Mouse (Mus musculus) heart, embryonic 12.5 days (tissue): ENCODE results near the gene Pdk4. TPM values are rescaled to one million over a fixed set of nuclear protein-coding genes. Genes with fewer than 3 reads are reported as not detected.

Source experiments
- ATAC-seq: fragments of 200-750 bp; cut with Nextera tagmentation; 2 replicates; pipeline ENCODE4 v1.8.0; 2017; ENCODE audit warnings: moderate TSS enrichment, moderate library complexity; ENCODE audit not compliant: insufficient number of reproducible peaks, low FRiP score
- H3K27ac ChIP-seq: fragments of 300-500 bp; sonication (generic); 2 replicates; pipeline ENCODE4 v1.5.1; 2016; ENCODE audit warnings: mild to moderate bottlenecking, moderate library complexity; ENCODE audit not compliant: poor library complexity, severe bottlenecking
- H3K27me3 ChIP-seq: fragments of 300-500 bp; sonication (generic); replicated peaks from 2 replicates; pipeline ENCODE4 v1.6.1; 2016; ENCODE audit warnings: mild to moderate bottlenecking, moderate library complexity
- H3K36me3 ChIP-seq: fragments of 300-500 bp; sonication (generic); 2 replicates; pipeline ENCODE4 v1.6.1; 2016; ENCODE audit warnings: mild to moderate bottlenecking, moderate library complexity
- H3K4me1 ChIP-seq: fragments of 300-500 bp; sonication (generic); replicated peaks from 2 replicates; pipeline ENCODE4 v1.6.1; 2016; ENCODE audit warnings: mild to moderate bottlenecking
- H3K4me2 ChIP-seq: fragments of 300-500 bp; sonication (generic); 2 replicates; pipeline ENCODE4 v1.6.1; 2016; ENCODE audit warnings: mild to moderate bottlenecking, moderate library complexity
- H3K4me3 ChIP-seq: fragments of 300-500 bp; sonication (generic); 2 replicates; pipeline ENCODE4 v1.5.1; 2016; ENCODE audit warnings: mild to moderate bottlenecking
- H3K9ac ChIP-seq: fragments of 300-500 bp; sonication (generic); 2 replicates; pipeline ENCODE4 v1.6.1; 2016; ENCODE audit warnings: mild to moderate bottlenecking, moderate library complexity
- H3K9me3 ChIP-seq: fragments of 300-500 bp; sonication (generic); replicated peaks from 2 replicates; pipeline ENCODE4 v1.6.1; 2016; ENCODE audit warnings: mild to moderate bottlenecking, moderate library complexity
- WGBS: fragments of 180-500 bp; shearing (Covaris S2); methylation state at CpG from one replicate; pipeline ENCODE4 v1.1.7; 2016; 5-methylcytosine and 5-hydroxymethylcytosine counted together
- polyA plus RNA-seq: library from polyadenylated mRNA; unstranded; fragments of >200 nt; fragmentation: Nextera tagmentation; extraction: Ambion mirVana; gene quantifications from 2 replicates; pipeline ENCODE4 v1.2.1, GENCODE M21; 2016

Pdk4 gene
- 20.4 and 22.5 TPM in 2 replicates for polyA plus RNA-seq

- H3K9me3 ChIP-seq: no peaks in the 10 kb centered on the region
- peak within 1 kb of the TSS; percentile 70 for H3K4me3 ChIP-seq
- peak; percentile 88 for ATAC-seq
- peak within 1 kb of the TSS; percentile 93 for H3K27ac ChIP-seq
- WGBS: under 1% methylated on average over 43 of the region's 43 CpGs
- H3K27me3 ChIP-seq: no peaks in the 10 kb centered on the region
- peak within 1 kb of the TSS; percentile 81 for H3K9ac ChIP-seq
- peak within 1 kb of the TSS; percentile 87 for H3K4me2 ChIP-seq
- peaks cover 17% of the 10 kb centered on the region for H3K36me3 ChIP-seq
- H3K4me1 ChIP-seq: peaks cover 11% of the 10 kb centered on the region; the same call in 1 of the 2 replicates
These were observed at the start of gene Pdk4 for GRCm38 (mm10) chr6:5495961-5496853. Gene Pdk4, minus strand, starts transcription at chr6:5496309.

GRCm38 (mm10) chr6:5537855-5538365, 41.8 kb upstream of the Pdk4 start:
- Histone ChIP-seq H3K4me1 (no peaks in the 10 kb centered on the region), H3K27ac (no peak overlapping the region), H3K9ac (no peak overlapping the region), H3K9me3 (0 out of 2 replicates have a peak, but pooled peaks cover 2% of the 10 kb centered on the region), H3K4me2 (no peak overlapping the region), H3K27me3 (no peaks in the 10 kb centered on the region), H3K4me3 (no peak overlapping the region), H3K36me3 (no peaks in the 10 kb centered on the region)
- 61% methylated on average over 2 of the region's 2 CpGs for WGBS
- ATAC-seq: no peak

- no peaks in the 10 kb centered on the region for H3K36me3 ChIP-seq
- H3K27me3 ChIP-seq: no peaks in the 10 kb centered on the region
- no peaks in the 10 kb centered on the region for H3K4me1 ChIP-seq
- ATAC-seq: no peak
- no peak overlapping the region for H3K27ac ChIP-seq
- no peak overlapping the region for H3K4me2 ChIP-seq
- H3K9ac ChIP-seq: no peak overlapping the region
- no peak overlapping the region for H3K4me3 ChIP-seq
- H3K9me3 ChIP-seq: no peaks in the 10 kb centered on the region
These were observed 39.6 kb upstream of the Pdk4 start for GRCm38 (mm10) chr6:5535754-5536153.

GRCm38 (mm10) chr6:5517091-5517490, 21.0 kb upstream of the Pdk4 start:
- H3K36me3 ChIP-seq: no peaks in the 10 kb centered on the region
- no peak overlapping the region for H3K27ac ChIP-seq
- H3K4me2 ChIP-seq: no peak overlapping the region
- no peak for ATAC-seq
- H3K4me3 ChIP-seq: no peak overlapping the region
- H3K9ac ChIP-seq: no peak overlapping the region
- H3K9me3 ChIP-seq: no peaks in the 10 kb centered on the region
- no peaks in the 10 kb centered on the region for H3K4me1 ChIP-seq
- 71% methylated on average over 5 of the region's 5 CpGs for WGBS
- H3K27me3 ChIP-seq: no peaks in the 10 kb centered on the region

GRCm38 (mm10) chr6:5509757-5510156, 13.6 kb upstream of the Pdk4 start:
- H3K27me3 ChIP-seq: no peaks in the 10 kb centered on the region
- H3K9ac ChIP-seq: no peak overlapping the region
- 17% methylated on average over 5 of the region's 5 CpGs for WGBS
- no peaks in the 10 kb centered on the region for H3K36me3 ChIP-seq
- 0 out of 2 replicates have a peak, but pooled peaks have one; percentile 45 for ATAC-seq
- no peaks in the 10 kb centered on the region for H3K9me3 ChIP-seq
- no peak overlapping the region for H3K4me3 ChIP-seq
- peaks cover 18% of the 10 kb centered on the region for H3K4me1 ChIP-seq
- peak overlapping the region; percentile 73 for H3K27ac ChIP-seq
- peak overlapping the region; percentile 43; the same call in 1 of the 2 replicates for H3K4me2 ChIP-seq

GRCm38 (mm10) chr6:5509303-5509702, 13.2 kb upstream of the Pdk4 start:
- ATAC-seq: peak; percentile 67; the same call in 1 of the 2 replicates
- no peak overlapping the region for H3K9ac ChIP-seq
- H3K27ac ChIP-seq: peak overlapping the region; percentile 73

GRCm38 (mm10) chr6:5507821-5508220, 11.7 kb upstream of the Pdk4 start:
- H3K27ac ChIP-seq: no peak overlapping the region
- H3K9me3 ChIP-seq: no peaks in the 10 kb centered on the region
- no peak overlapping the region for H3K9ac ChIP-seq
- H3K4me3 ChIP-seq: no peak overlapping the region
- no peaks in the 10 kb centered on the region for H3K27me3 ChIP-seq
- no peak for ATAC-seq
- no peaks in the 10 kb centered on the region for H3K36me3 ChIP-seq
- 79% methylated on average over 5 of the region's 5 CpGs for WGBS
- H3K4me2 ChIP-seq: no peak overlapping the region
- H3K4me1 ChIP-seq: peaks cover 18% of the 10 kb centered on the region

More at GRCm38 (mm10) chr6:5509303-5509702, 13.2 kb upstream of the Pdk4 start:
- Histone ChIP-seq H3K27me3 (no peaks in the 10 kb centered on the region), H3K36me3 (no peaks in the 10 kb centered on the region), H3K4me3 (no peak overlapping the region), H3K9me3 (no peaks in the 10 kb centered on the region), H3K4me2 (peak overlapping the region; percentile 43), H3K4me1 (peaks cover 18% of the 10 kb centered on the region)
- 18% methylated on average over 5 of the region's 5 CpGs for WGBS

GRCm38 (mm10) chr6:5506271-5506670, 10.2 kb upstream of the Pdk4 start:
- Histone ChIP-seq H3K27me3 (no peaks in the 10 kb centered on the region), H3K9ac (no peak overlapping the region), H3K4me3 (no peak overlapping the region), H3K4me1 (peaks cover 18% of the 10 kb centered on the region), H3K4me2 (no peak overlapping the region), H3K9me3 (no peaks in the 10 kb centered on the region), H3K36me3 (no peaks in the 10 kb centered on the region), H3K27ac (no peak overlapping the region)
- 88% methylated on average over 3 of the region's 3 CpGs for WGBS
- no peak for ATAC-seq

GRCm38 (mm10) chr6:5502810-5503209, 6.7 kb upstream of the Pdk4 start:
- Histone ChIP-seq H3K9ac (no peak overlapping the region), H3K27me3 (no peaks in the 10 kb centered on the region), H3K4me1 (no peaks in the 10 kb centered on the region), H3K4me2 (no peak overlapping the region), H3K36me3 (no peaks in the 10 kb centered on the region), H3K27ac (no peak overlapping the region), H3K9me3 (no peaks in the 10 kb centered on the region), H3K4me3 (no peak overlapping the region)
- ATAC-seq: no peak
- 80% methylated on average over 1 of the region's 1 CpGs for whole genome bisulfite sequencing

- Histone ChIP-seq H3K36me3 (no peaks in the 10 kb centered on the region), H3K27ac (no peak overlapping the region), H3K4me3 (no peak overlapping the region), H3K4me2 (no peak overlapping the region), H3K9ac (no peak overlapping the region), H3K4me1 (peaks cover 5% of the 10 kb centered on the region; the same call in 1 of the 2 replicates), H3K27me3 (no peaks in the 10 kb centered on the region), H3K9me3 (no peaks in the 10 kb centered on the region)
- WGBS: 80% methylated on average over 10 of the region's 10 CpGs
- no peak for ATAC-seq
These were observed 5.4 kb upstream of the Pdk4 start for GRCm38 (mm10) chr6:5501551-5501950.

GRCm38 (mm10) chr6:5498740-5499139, 2.6 kb upstream of the Pdk4 start:
- Histone ChIP-seq H3K9ac (no peak overlapping the region), H3K27ac (no peak overlapping the region), H3K36me3 (no peaks in the 10 kb centered on the region), H3K4me2 (no peak overlapping the region), H3K4me1 (peaks cover 11% of the 10 kb centered on the region; the same call in 1 of the 2 replicates), H3K4me3 (no peak overlapping the region), H3K9me3 (no peaks in the 10 kb centered on the region), H3K27me3 (no peaks in the 10 kb centered on the region)
- no peak for ATAC-seq
- 84% methylated on average over 11 of the region's 11 CpGs for WGBS
